Mouse (Mus musculus): ENCODE measurements around the gene Myl10.

DNA sequence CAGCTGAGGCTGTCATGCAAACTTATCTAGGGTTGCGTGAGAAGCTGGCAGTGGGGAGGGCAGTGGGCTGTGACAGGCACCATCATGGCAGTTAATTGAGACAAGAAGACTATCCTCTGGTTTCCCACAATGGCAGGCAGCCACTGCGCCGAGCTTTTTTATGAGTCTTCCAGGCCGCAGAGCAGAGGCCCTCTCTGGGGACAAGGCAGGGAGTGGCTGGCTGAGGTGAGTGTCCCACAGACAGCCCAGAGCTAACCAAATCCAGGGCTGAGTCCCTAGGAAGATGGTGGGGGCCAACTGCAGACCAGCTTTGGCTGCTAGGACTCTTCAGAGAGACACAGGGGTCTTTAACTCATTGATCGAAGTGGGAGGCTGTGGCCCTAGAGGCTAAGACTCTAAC, 3.6 kb downstream of the Myl10 start:
- no peak for TF ChIP-seq CTCF (IDR thresholded peaks at IDR 0.05; ENCODE audit: low read depth)
- no peak for TF ChIP-seq EP300 (IDR thresholded peaks at IDR 0.05; ENCODE audit: low read depth)
